Mouse (Mus musculus) hindbrain, embryonic 11.5 days (tissue): ENCODE results near the gene Atxn7. TPM values are rescaled to one million over a fixed set of nuclear protein-coding genes. Genes with fewer than 3 reads are reported as not detected.
A peak's percentile ranks its signal among the peaks of the same experiment; 100 is the strongest.

Experiments
- ATAC-seq: fragments of 200-750 bp; cut with Nextera tagmentation; 2 replicates; pipeline ENCODE4 v1.8.0; 2017; ENCODE audit warnings: mild to moderate bottlenecking, moderate TSS enrichment, moderate library complexity; ENCODE audit not compliant: low FRiP score
- DNase-seq: peaks from one replicate; pipeline ENCODE4 v3.0.0-alpha.2; 2015; ENCODE audit warnings: low spot score
- H3K27ac ChIP-seq: fragments of 300-500 bp; sonication (generic); 2 replicates; pipeline ENCODE4 v1.5.1; 2014; ENCODE audit warnings: mild to moderate bottlenecking, low read depth, low read length
- H3K27me3 ChIP-seq: fragments of 300-500 bp; sonication (generic); 2 replicates; pipeline ENCODE4 v1.6.1; 2014; ENCODE audit warnings: mild to moderate bottlenecking, low read length, moderate library complexity, mixed read lengths; ENCODE audit not compliant: control insufficient read depth, insufficient read depth
- H3K36me3 ChIP-seq: fragments of 300-500 bp; sonication (generic); 2 replicates; pipeline ENCODE4 v1.6.1; 2014; ENCODE audit warnings: mild to moderate bottlenecking, low read length, moderate library complexity, mixed read lengths; ENCODE audit not compliant: control insufficient read depth, insufficient read depth
- H3K4me1 ChIP-seq: fragments of 300-500 bp; sonication (generic); replicated peaks from 2 replicates; pipeline ENCODE4 v1.6.1; 2014; ENCODE audit warnings: low read length, mixed read lengths; ENCODE audit not compliant: control insufficient read depth, insufficient read depth
- H3K4me2 ChIP-seq: fragments of 300-500 bp; sonication (generic); replicated peaks from 2 replicates; pipeline ENCODE4 v1.6.1; 2014; ENCODE audit warnings: mild to moderate bottlenecking, low read depth, low read length
- H3K4me3 ChIP-seq: fragments of 300-500 bp; sonication (generic); 2 replicates; pipeline ENCODE4 v1.5.1; 2014; ENCODE audit warnings: low read depth, low read length
- H3K9ac ChIP-seq: fragments of 300-500 bp; sonication (generic); 2 replicates; pipeline ENCODE4 v1.6.1; 2014; ENCODE audit warnings: low read depth, low read length
- H3K9me3 ChIP-seq: fragments of 300-500 bp; sonication (generic); 2 replicates; pipeline ENCODE4 v1.6.1; 2016; ENCODE audit warnings: low read length; ENCODE audit not compliant: control insufficient read depth
- WGBS: fragments of 180-500 bp; shearing (Covaris S2); extraction: QIAGEN DNeasy Blood & Tissue Kit; methylation state at CpG from one replicate; pipeline ENCODE4 v1.1.7; 2014; 5-methylcytosine and 5-hydroxymethylcytosine counted together
- polyA plus RNA-seq: library from polyadenylated mRNA; unstranded; fragments of >200 nt; fragmentation: Nextera tagmentation; extraction: Ambion mirVana; gene quantifications from 2 replicates; pipeline ENCODE4 v1.2.1, GENCODE M21; 2014

Gene Atxn7
- polyA plus RNA-seq, 1 experiment from 2014 or later: 6.3 TPM

DNA sequence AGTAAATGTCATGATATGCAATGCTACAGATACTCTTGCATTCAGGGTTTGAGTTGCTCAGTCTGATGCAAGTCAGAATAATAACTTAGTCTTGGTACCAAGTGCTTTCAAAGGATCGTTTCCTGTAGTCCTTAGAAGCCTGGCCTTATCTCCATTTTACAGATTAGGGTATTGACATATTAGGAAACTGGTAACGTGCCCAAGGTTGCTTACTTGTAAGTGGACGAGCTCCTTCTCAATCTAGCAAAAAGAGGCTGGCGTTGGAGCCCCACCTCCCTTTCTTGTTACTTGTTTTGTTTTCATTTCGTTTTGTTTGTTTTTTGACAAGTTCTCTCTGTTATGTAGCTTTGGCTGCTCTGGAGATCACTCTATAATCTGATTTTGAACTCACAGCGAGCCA is 48.5 kb downstream of the Atxn7 start:
- no peak for ATAC-seq

GRCm38 (mm10) chr14:14012383-14013251 is 51.4 kb downstream of the Atxn7 start:
- peak overlapping the region; percentile 99 for H3K27ac ChIP-seq
- no peaks in the 10 kb centered on the region for H3K9me3 ChIP-seq
- peak overlapping the region; percentile 98 for H3K9ac ChIP-seq
- H3K4me3 ChIP-seq: peak overlapping the region; percentile 73
- H3K4me1 ChIP-seq: no peaks in the 10 kb centered on the region; the same call in 1 of the 2 replicates
- peak overlapping the region; percentile 72 for H3K4me2 ChIP-seq
- DNase-seq: peak; percentile 84
- H3K27me3 ChIP-seq: no peaks in the 10 kb centered on the region
- H3K36me3 ChIP-seq: no peaks in the 10 kb centered on the region
- WGBS: under 1% methylated on average over 69 of the region's 116 CpGs
- peak; percentile 95 for ATAC-seq

More for the DNA sequence above, 48.5 kb downstream of the Atxn7 start:
- H3K36me3 ChIP-seq: no peaks in the 10 kb centered on the region
- no peak overlapping the region for H3K9ac ChIP-seq
- no peaks in the 10 kb centered on the region for H3K27me3 ChIP-seq
- 81% methylated on average over 6 of the region's 6 CpGs for WGBS
- no peaks in the 10 kb centered on the region for H3K9me3 ChIP-seq
- no peak overlapping the region for H3K4me3 ChIP-seq
- H3K4me1 ChIP-seq: no peaks in the 10 kb centered on the region; the same call in 1 of the 2 replicates
- no peak overlapping the region for H3K27ac ChIP-seq
- no peak for DNase-seq
- no peak overlapping the region for H3K4me2 ChIP-seq

GRCm38 (mm10) chr14:14013252-14013711 is 52.0 kb downstream of the Atxn7 start:
- H3K27ac ChIP-seq: peak overlapping the region; percentile 99
- H3K36me3 ChIP-seq: no peaks in the 10 kb centered on the region
- H3K9ac ChIP-seq: peak overlapping the region; percentile 98
- H3K4me2 ChIP-seq: peak overlapping the region; percentile 72
- H3K4me3 ChIP-seq: peak overlapping the region; percentile 73
- no peak for DNase-seq
- H3K27me3 ChIP-seq: no peaks in the 10 kb centered on the region
- no peaks in the 10 kb centered on the region for H3K9me3 ChIP-seq
- peak; percentile 73 for ATAC-seq
- H3K4me1 ChIP-seq: no peaks in the 10 kb centered on the region; the same call in 1 of the 2 replicates
- 0% methylated on average over 16 of the region's 27 CpGs for WGBS

DNA sequence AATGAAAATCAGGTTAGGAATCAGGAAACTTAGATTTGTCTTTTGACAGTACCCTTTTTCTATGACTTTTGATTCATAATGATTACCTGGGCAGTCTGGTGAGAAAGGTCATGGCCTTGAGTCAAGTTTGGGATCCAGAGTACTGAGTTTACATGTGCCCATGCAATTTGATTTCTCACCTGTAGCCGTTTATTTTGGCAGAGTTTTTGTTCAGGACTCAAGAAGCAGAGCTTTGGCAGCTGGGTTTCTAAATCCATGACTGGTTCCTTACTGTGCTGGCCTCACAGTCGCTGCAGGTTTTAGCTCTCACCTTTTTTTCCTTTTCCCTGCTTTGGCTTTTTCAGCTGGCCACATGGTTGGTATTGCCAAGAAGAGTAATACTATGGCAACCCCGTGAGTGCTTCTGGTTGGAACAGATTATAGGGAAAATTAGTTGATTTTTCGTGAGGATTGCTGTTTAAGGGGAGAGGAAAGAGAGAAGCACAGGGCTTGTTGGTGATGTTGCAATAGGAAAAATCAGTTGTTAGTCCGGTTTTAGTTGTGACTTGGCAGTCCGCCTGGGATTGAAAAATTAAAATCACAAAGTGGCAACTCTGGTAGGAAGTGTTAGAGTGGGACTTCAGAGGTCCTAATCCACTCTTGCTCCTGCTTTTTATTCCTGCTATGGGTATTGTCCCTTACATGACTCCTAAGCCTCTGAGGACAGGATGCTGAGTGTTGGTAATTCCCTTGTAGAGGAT is 53.6 kb downstream of the Atxn7 start:
- Histone ChIP-seq H3K36me3 (no peaks in the 10 kb centered on the region), H3K9ac (no peak overlapping the region), H3K4me1 (no peaks in the 10 kb centered on the region; the same call in 1 of the 2 replicates), H3K9me3 (no peaks in the 10 kb centered on the region), H3K4me3 (no peak overlapping the region), H3K27ac (no peak overlapping the region), H3K27me3 (no peaks in the 10 kb centered on the region), H3K4me2 (no peak overlapping the region)
- 86% methylated on average over 6 of the region's 6 CpGs for WGBS
- DNase-seq (no peak), ATAC-seq (no peak)

DNA sequence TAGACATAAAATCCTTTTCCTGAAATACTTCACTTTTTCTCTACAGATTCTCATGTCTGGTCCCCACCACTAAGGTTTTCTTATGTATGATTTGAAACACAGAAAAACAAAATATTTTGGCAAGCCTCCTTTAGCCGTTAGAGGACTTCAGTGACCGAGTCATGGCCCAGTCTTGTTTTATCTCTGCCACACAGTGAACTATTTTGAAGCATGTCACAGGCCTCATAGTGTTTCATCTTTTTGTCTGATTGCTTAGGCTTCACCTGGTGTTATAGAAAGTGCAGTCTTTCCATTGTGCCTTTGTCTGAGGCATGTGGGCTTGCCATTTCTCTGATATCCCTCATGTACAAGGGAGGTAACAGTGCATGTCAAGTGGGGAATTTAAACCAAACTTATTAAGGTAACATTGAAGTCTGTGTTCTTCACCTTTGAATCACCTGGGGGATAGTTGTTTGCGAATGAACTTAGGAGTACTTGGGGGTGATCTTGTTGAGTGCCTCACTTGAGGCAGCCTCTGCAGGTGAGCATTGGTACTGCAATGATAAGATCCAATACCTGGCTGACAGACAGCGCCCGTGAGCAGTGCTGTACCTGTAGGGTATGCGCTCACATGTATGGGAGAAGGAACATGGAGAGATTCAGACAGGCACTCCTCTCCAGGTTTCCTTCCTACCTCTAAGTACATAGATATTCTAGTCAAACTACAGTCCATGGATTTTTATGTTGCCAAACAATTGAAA is 58.1 kb downstream of the Atxn7 start:
- Histone ChIP-seq H3K4me2 (no peak overlapping the region), H3K4me1 (no peaks in the 10 kb centered on the region), H3K4me3 (no peak overlapping the region), H3K27ac (no peak overlapping the region), H3K36me3 (no peaks in the 10 kb centered on the region), H3K27me3 (no peaks in the 10 kb centered on the region), H3K9me3 (no peaks in the 10 kb centered on the region), H3K9ac (no peak overlapping the region)
- ATAC-seq (no peak), DNase-seq (peak; percentile 13)
- 76% methylated on average over 6 of the region's 6 CpGs for WGBS

DNA sequence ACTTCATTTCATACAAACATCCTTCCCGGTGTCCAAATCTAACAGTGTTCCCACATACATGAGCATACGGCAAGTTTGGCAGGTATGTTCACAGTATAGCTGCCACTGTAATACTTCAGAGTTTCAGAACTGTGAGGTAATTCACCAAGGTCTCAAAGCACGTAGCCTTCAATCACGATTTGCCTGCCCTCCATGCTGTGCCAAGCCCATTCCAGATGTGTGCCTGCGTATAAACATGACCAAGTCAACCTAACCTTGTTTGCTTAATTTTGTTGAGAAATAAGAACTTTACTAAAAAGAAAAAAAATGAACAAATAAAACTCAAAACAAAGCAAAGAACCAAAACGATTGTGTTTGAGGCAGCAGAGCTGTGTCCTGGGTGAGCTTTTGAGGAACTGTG is 60.0 kb downstream of the Atxn7 start:
- Histone ChIP-seq H3K27me3 (no peaks in the 10 kb centered on the region), H3K4me2 (no peak overlapping the region), H3K4me3 (no peak overlapping the region), H3K27ac (no peak overlapping the region), H3K4me1 (no peaks in the 10 kb centered on the region), H3K36me3 (no peaks in the 10 kb centered on the region), H3K9ac (no peak overlapping the region), H3K9me3 (no peaks in the 10 kb centered on the region)
- WGBS: 94% methylated on average over 6 of the region's 6 CpGs
- ATAC-seq (no peak), DNase-seq (no peak)

DNA sequence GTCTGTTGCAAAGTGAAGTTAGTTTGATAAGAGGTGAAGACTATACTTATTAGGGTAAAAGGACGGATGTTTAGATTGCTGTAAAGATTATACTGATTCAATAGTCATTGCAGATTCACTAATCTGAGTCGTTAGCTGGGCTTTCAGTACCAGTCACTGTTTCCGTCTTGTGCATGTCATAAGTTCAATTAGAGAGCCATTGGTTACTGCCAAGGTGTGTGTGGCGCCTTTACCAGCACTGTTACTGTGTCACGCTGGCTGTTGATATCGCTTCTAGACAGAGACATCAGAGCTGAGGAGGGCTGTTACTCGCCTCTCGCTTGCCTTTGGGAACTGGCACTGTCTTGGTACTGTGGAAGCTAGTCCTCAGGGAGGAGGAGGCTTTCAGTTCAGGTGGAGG is 64.6 kb downstream of the Atxn7 start:
- ATAC-seq (no peak), DNase-seq (no peak)
- Histone ChIP-seq H3K27ac (no peak overlapping the region), H3K9me3 (no peaks in the 10 kb centered on the region), H3K4me3 (no peak overlapping the region), H3K9ac (no peak overlapping the region), H3K36me3 (no peaks in the 10 kb centered on the region), H3K4me2 (no peak overlapping the region), H3K27me3 (no peaks in the 10 kb centered on the region), H3K4me1 (no peaks in the 10 kb centered on the region)
- WGBS: 94% methylated on average over 8 of the region's 8 CpGs

GRCm38 (mm10) chr14:14030621-14031020 is 69.4 kb downstream of the Atxn7 start:
- DNase-seq: no peak
- no peak overlapping the region for H3K4me3 ChIP-seq
- no peaks in the 10 kb centered on the region for H3K36me3 ChIP-seq
- H3K9ac ChIP-seq: no peak overlapping the region
- no peak for ATAC-seq
- H3K9me3 ChIP-seq: no peaks in the 10 kb centered on the region
- H3K27me3 ChIP-seq: no peaks in the 10 kb centered on the region
- H3K4me1 ChIP-seq: no peaks in the 10 kb centered on the region
- no peak overlapping the region for H3K4me2 ChIP-seq
- H3K27ac ChIP-seq: no peak overlapping the region
- 93% methylated on average over 2 of the region's 2 CpGs for WGBS
